ENCODE assay signal across 17 mouse cellular contexts in genomic region chr12:91696231-91696630, GRCm38 (mm10).
DNase-seq lines count a peak whose midpoint lies in the region; ATAC-seq and TF ChIP-seq lines count a peak whose summit lies in the region.
"Had no signal": no experiment of that assay in that cellular context is flagged by ENCODE, and none has a peak within 500 bp of the region (broad histone marks: within the 10 kb centered on the region; RNA-seq: fewer than 3 reads in every experiment).

No protein-coding gene starts in this region.

- H3K36me3 ChIP-seq in midbrain, embryonic 13.5 days, result no peaks in the 10 kb centered on the region
- H3K36me3 ChIP-seq in midbrain, postnatal 0 days (ENCODE audit: insufficient read depth, low read length), result no peaks in the 10 kb centered on the region
- H3K36me3 ChIP-seq in liver, embryonic 13.5 days, result peaks cover 13% of the 10 kb centered on the region

- WGBS in midbrain, embryonic 13.5 days, result 92% methylated on average over 4 of the region's 4 CpGs
- 82% methylated on average over 4 of the region's 4 CpGs for WGBS in midbrain, postnatal 0 days
- 84% methylated on average over 4 of the region's 4 CpGs for WGBS in liver, embryonic 13.5 days (ENCODE audit: insufficient replicate concordance)

- H3K4me1 ChIP-seq in midbrain, embryonic 13.5 days (replicated peaks), result peaks cover 4% of the 10 kb centered on the region
- no peaks in the 10 kb centered on the region for H3K4me1 ChIP-seq in midbrain, postnatal 0 days (ENCODE audit: insufficient read depth, low read length)
- H3K4me1 ChIP-seq in liver, embryonic 13.5 days (replicated peaks), result peaks cover 24% of the 10 kb centered on the region

- H3K4me3 ChIP-seq in midbrain, embryonic 13.5 days (replicated peaks), result no peak overlapping the region
- no peak overlapping the region for H3K4me3 ChIP-seq in midbrain, postnatal 0 days (ENCODE audit: low read depth, low read length)
- no peak overlapping the region for H3K4me3 ChIP-seq in liver, embryonic 13.5 days (replicated peaks)

- ATAC-seq in midbrain, embryonic 13.5 days, result 0 out of 2 replicates have a peak, but pooled peaks have one; percentile 35
- no peak for ATAC-seq in midbrain, postnatal 0 days (ENCODE audit: low FRiP score)
- ATAC-seq in liver, embryonic 13.5 days (ENCODE audit: low read depth), result peak; percentile 82
- ATAC-seq: hindbrain, postnatal 0 days; Patski had no signal

- no peaks in the 10 kb centered on the region for H3K9me3 ChIP-seq in midbrain, embryonic 13.5 days
- no peaks in the 10 kb centered on the region for H3K9me3 ChIP-seq in midbrain, postnatal 0 days (ENCODE audit: low read length)
- H3K9me3 ChIP-seq in liver, embryonic 13.5 days (replicated peaks), result no peaks in the 10 kb centered on the region

- no peak overlapping the region for H3K4me2 ChIP-seq in midbrain, embryonic 13.5 days (replicated peaks)
- no peak overlapping the region for H3K4me2 ChIP-seq in midbrain, postnatal 0 days (ENCODE audit: low read depth, low read length, poor library complexity, severe bottlenecking)
- no peak overlapping the region for H3K4me2 ChIP-seq in liver, embryonic 13.5 days
- H3K4me2 ChIP-seq: lung, embryonic 14.5 days had no signal

- H3K27me3 ChIP-seq in midbrain, embryonic 13.5 days, result no peaks in the 10 kb centered on the region
- no peaks in the 10 kb centered on the region for H3K27me3 ChIP-seq in midbrain, postnatal 0 days (ENCODE audit: insufficient read depth, low read length)
- no peaks in the 10 kb centered on the region for H3K27me3 ChIP-seq in liver, embryonic 13.5 days
- H3K27me3 ChIP-seq: Patski had no signal

- no peak overlapping the region for H3K9ac ChIP-seq in midbrain, embryonic 13.5 days (replicated peaks)
- H3K9ac ChIP-seq in midbrain, postnatal 0 days (replicated peaks; ENCODE audit: low read length, poor library complexity, severe bottlenecking), result no peak overlapping the region
- no peak overlapping the region for H3K9ac ChIP-seq in liver, embryonic 13.5 days
- H3K9ac ChIP-seq: lung, embryonic 14.5 days had no signal

- no peak for TF ChIP-seq CTCF in midbrain, postnatal 0 days (IDR thresholded peaks at IDR 0.05)

- DNase-seq in adrenal gland, postnatal 10 days, result peak; percentile 15
- no peak for DNase-seq in adrenal gland, adult (ENCODE audit: inconsistent age in 2 of 2, low spot score in 1 of 2)
- no peak for DNase-seq in midbrain, postnatal 0 days (ENCODE audit: low spot score)
- DNase-seq in liver, embryonic 13.5 days, result no peak
- DNase-seq in yolk sac, embryonic 10.5 days (ENCODE audit: low spot score), result peak; percentile 57
- DNase-seq in thymus, postnatal 25 days, result no peak
- no peak for DNase-seq in urinary bladder, postnatal 36 days (ENCODE audit: low spot score in 2 of 2)
- DNase-seq: adrenal gland, adult 8-10 months; cerebellum, postnatal 10 days; heart, adult 18-20 months; heart, postnatal 10 days; lung, embryonic 14.5 days; right cerebral cortex, postnatal 25 days; thymus, postnatal 4 days had no signal

- no peak overlapping the region for H3K27ac ChIP-seq in midbrain, embryonic 13.5 days
- H3K27ac ChIP-seq in midbrain, postnatal 0 days (ENCODE audit: low read depth, low read length), result no peak overlapping the region
- H3K27ac ChIP-seq in liver, embryonic 13.5 days, result no peak overlapping the region
- H3K27ac ChIP-seq: hindbrain, postnatal 0 days had no signal

Comparison
In these comparisons a context has a peak if more than half of its experiments do, and no peak if none do; other contexts are left out.
1. DNase-seq: peak in adrenal gland, postnatal 10 days (single experiment) and yolk sac, embryonic 10.5 days (single experiment); none in adrenal gland, adult (0 of 2), midbrain, postnatal 0 days (single experiment), liver, embryonic 13.5 days (single experiment), thymus, postnatal 25 days (single experiment) and urinary bladder, postnatal 36 days (0 of 2).